Mouse (Mus musculus) ES-E14 (cell line): ENCODE results near the gene Hist1h3d. TPM values are rescaled to one million over a fixed set of nuclear protein-coding genes. Genes with fewer than 3 reads are reported as not detected.

Experiments
- DNase-seq: peaks from one replicate; pipeline ENCODE4 v3.0.0-alpha.2; 2013; ENCODE audit warnings: low read depth, low spot score
- H3K27ac ChIP-seq: 2 replicates; pipeline ENCODE4 v1.5.1; 2012; ENCODE audit warnings: low read depth, mild to moderate bottlenecking, low read length, moderate library complexity, mixed read lengths; ENCODE audit not compliant: poor library complexity, insufficient read depth, severe bottlenecking
- H3K36me3 ChIP-seq: 2 replicates; pipeline ENCODE4 v1.6.1; 2012; ENCODE audit warnings: mild to moderate bottlenecking, low read length, moderate library complexity, mixed read lengths; ENCODE audit not compliant: control insufficient read depth, poor library complexity, insufficient read depth, severe bottlenecking
- H3K4me1 ChIP-seq, 2 experiments: fragments of 150-350 bp in 1 of 2; sonication (generic) in 1 of 2; 2 replicates each; pipeline ENCODE4 v1.6.1; 2012; ENCODE audit warnings: low read length in 2 of 2, mild to moderate bottlenecking in 1 of 2, mixed read lengths in 1 of 2; ENCODE audit not compliant: control insufficient read depth in 2 of 2, insufficient read depth in 2 of 2, poor library complexity in 1 of 2
- H3K4me3 ChIP-seq, 2 experiments: fragments of 150-350 bp in 1 of 2; sonication (generic) in 1 of 2; 2 replicates each; pipeline ENCODE4 v1.5.1; 2012; ENCODE audit warnings: low read length in 2 of 2, low read depth in 1 of 2, mild to moderate bottlenecking in 1 of 2, mixed read lengths in 1 of 2; ENCODE audit not compliant: insufficient read depth in 1 of 2, poor library complexity in 1 of 2, severe bottlenecking in 1 of 2
- H3K9ac ChIP-seq: 2 replicates; pipeline ENCODE4 v1.6.1; 2012; ENCODE audit warnings: low read depth, mild to moderate bottlenecking, low read length, mixed read lengths; ENCODE audit not compliant: poor library complexity, insufficient read depth, severe bottlenecking
- H3K9me3 ChIP-seq: fragments of 150-350 bp; sonication (generic); 2 replicates; pipeline ENCODE4 v1.6.1; 2012; ENCODE audit warnings: low read depth, mild to moderate bottlenecking, low read length; ENCODE audit not compliant: control insufficient read depth, insufficient read depth
- CHD2 ChIP-seq: IDR thresholded peaks from 2 replicates; pipeline ENCODE4 v1.6.1; 2014; ENCODE audit warnings: mild to moderate bottlenecking, low read depth, low read length, inconsistent platforms
- HCFC1 ChIP-seq: IDR thresholded peaks from 2 replicates; pipeline ENCODE4 v1.6.1; 2012; ENCODE audit warnings: low read length, inconsistent platforms, borderline replicate concordance; ENCODE audit not compliant: insufficient read depth
- MAFK ChIP-seq: IDR thresholded peaks from 2 replicates; pipeline ENCODE4 v1.6.1; 2014; ENCODE audit warnings: mild to moderate bottlenecking, low read depth, low read length, inconsistent platforms; ENCODE audit not compliant: insufficient read depth
- ZC3H11A ChIP-seq: IDR thresholded peaks from 2 replicates; pipeline ENCODE4 v1.6.1; 2012; ENCODE audit warnings: low read depth, mild to moderate bottlenecking, inconsistent platforms, low read length, borderline replicate concordance
- ZNF384 ChIP-seq: IDR thresholded peaks from 2 replicates; pipeline ENCODE4 v1.6.1; 2012; ENCODE audit warnings: low read depth, low read length, inconsistent platforms
- in situ Hi-C, 2 experiments: fragments of 600-800 bp; cut with MboI; formaldehyde crosslinking; loops; one replicate each; pipeline ENCODE4 v1.15.1; 2025; ENCODE audit warnings: low sequenced_read_pairs in 2 of 2, inconsistent platforms in 1 of 2; ENCODE audit not compliant: unreplicated experiment in 2 of 2
- total RNA-seq: library from RNA; depleted of rRNA; stranded (reverse); fragments of 300-350 nt; gene quantifications from 2 replicates; pipeline ENCODE4 v1.2.3, GENCODE M21; 2012

Gene Hist1h3d
- total RNA-seq, 1 experiment: 103 TPM

GRCm38 (mm10) chr13:23529480-23530165 lies 45.9 kb upstream of the Hist1h3d start:
- H3K27ac ChIP-seq: no peak overlapping the region
- H3K4me3 ChIP-seq: peak overlapping the region; percentile 25 to 61; a peak in 2 of 4 replicates
- in situ Hi-C loops: loop anchor here (10.0 to 25.0 kb wide), 2 partner anchors 1492 to 1605 kb away; partner anchors contain the start of genes Hist1h2ag (in 1 of the 2), Hist1h2ah (in 1 of the 2), Hist1h2bj (in 1 of the 2) and Hist1h2bk (in 1 of the 2)
- no peaks in the 10 kb centered on the region for H3K9me3 ChIP-seq
- DNase-seq: no peak
- no peak overlapping the region for H3K9ac ChIP-seq
- peaks cover 0 to 2% of the 10 kb centered on the region in 2 experiments; a peak in 1 of 4 replicates for H3K4me1 ChIP-seq
- H3K36me3 ChIP-seq: no peaks in the 10 kb centered on the region
- TF ChIP-seq ZNF384 (no peak; the same call in 1 of the 2 replicates), HCFC1 (no peak), MAFK (no peak), ZC3H11A (no peak), CHD2 (no peak)

- TF ChIP-seq ZNF384: peak; percentile 80
- TF ChIP-seq ZC3H11A: no peak
- TF ChIP-seq MAFK: peak; percentile 92
- peak overlapping the region; percentile 78 for H3K9ac ChIP-seq
- no peak for DNase-seq
- no peaks in the 10 kb centered on the region for H3K9me3 ChIP-seq
- no peaks in the 10 kb centered on the region for H3K36me3 ChIP-seq
- H3K27ac ChIP-seq: peak overlapping the region; percentile 85; the same call in 1 of the 2 replicates
- peak overlapping the region; percentile 61 to 83 for H3K4me3 ChIP-seq
- H3K4me1 ChIP-seq: peaks cover 0 to 2% of the 10 kb centered on the region in 2 experiments; a peak in 1 of 4 replicates
- in situ Hi-C loops: loop anchor here in 1 of 2 experiments (25.0 kb wide), 1 partner anchor 1493 kb away; the partner anchor contains the start of genes Hist1h2ag, Hist1h2ah, Hist1h2bj and Hist1h2bk
These were observed 45.2 kb upstream of the Hist1h3d start for GRCm38 (mm10) chr13:23530181-23530900.

- H3K9ac ChIP-seq: peak within 1 kb of the TSS; percentile 78
- no peak for TF ChIP-seq ZNF384
- no peak for TF ChIP-seq HCFC1
- TF ChIP-seq CHD2: no peak
- no peak for TF ChIP-seq MAFK
- no peak for TF ChIP-seq ZC3H11A
- H3K27ac ChIP-seq: peak within 1 kb of the TSS; percentile 93
- no peaks in the 10 kb centered on the region for H3K9me3 ChIP-seq
- H3K36me3 ChIP-seq: no peaks in the 10 kb centered on the region
- in situ Hi-C loops: loop anchor here in 1 of 2 experiments (25.0 kb wide), 1 partner anchor 1494 kb away; the partner anchor contains the start of genes Hist1h2ag, Hist1h2ah, Hist1h2bj and Hist1h2bk
- H3K4me1 ChIP-seq: peaks cover 0 to 2% of the 10 kb centered on the region in 2 experiments; a peak in 1 of 4 replicates
- peak; percentile 96 for DNase-seq
- peak within 1 kb of the TSS; percentile 67 to 83 for H3K4me3 ChIP-seq
These were observed 44.4 kb upstream of the Hist1h3d start, which contains the start of gene Hist1h4h for GRCm38 (mm10) chr13:23530901-23531875. TSS of gene Hist1h4h (plus strand) at chr13:23531050.
